Mouse (Mus musculus): Measurements from ENCODE around the gene Olfr736. TPM values are rescaled to one million over a fixed set of nuclear protein-coding genes. Genes with fewer than 3 reads are reported as not detected.

The Olfr736 gene
- polyA plus RNA-seq (2012; fragmentation: generic; extraction: Trizol), result not detected

DNA sequence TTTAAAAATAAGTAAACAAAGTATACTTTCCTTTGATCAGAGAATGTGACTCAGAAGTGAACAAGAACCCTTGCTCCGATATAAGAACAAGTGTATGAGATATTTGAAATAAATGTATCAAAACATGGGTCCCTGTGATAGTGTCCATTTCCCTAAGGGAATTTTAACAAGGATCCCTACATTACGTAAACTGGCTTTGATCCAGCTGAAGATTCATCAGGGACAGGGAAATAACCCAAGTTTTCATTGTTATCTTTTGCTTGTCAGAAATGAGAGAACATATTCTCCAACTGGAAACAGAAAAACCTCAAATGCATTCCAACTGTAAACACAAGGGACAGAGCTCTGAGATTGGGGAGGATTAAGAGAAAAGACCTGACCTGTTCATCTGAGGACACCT is at the start of gene Olfr736:
Gene Olfr736, plus strand, starts transcription at position 301 of the 400 bp plus-strand sequence.
- Histone ChIP-seq H3ac (ENCODE audit: control insufficient read depth, insufficient read length) (no peak within 1 kb of the TSS), H3K4me2 (ENCODE audit: low read depth) (no peak within 1 kb of the TSS), H3K27me3 (ENCODE audit: control insufficient read depth, insufficient read depth, insufficient read length) (no peaks in the 10 kb centered on the region), H3K36me3 (ENCODE audit: control insufficient read depth, insufficient read depth) (no peaks in the 10 kb centered on the region), H3K79me2 (ENCODE audit: control insufficient read depth, insufficient read depth) (no peaks in the 10 kb centered on the region), H3K4me3 (no peak within 1 kb of the TSS)
- no peak for TF ChIP-seq POLR2AphosphoS2 (IDR thresholded peaks at IDR 0.05; ENCODE audit: insufficient read length, low read depth)
- no peak for TF ChIP-seq TCF3 (IDR thresholded peaks at IDR 0.05; ENCODE audit: insufficient read length, low read depth)
- TF ChIP-seq POLR2A (IDR thresholded peaks at IDR 0.05; ENCODE audit: insufficient read length, low read depth), result no peak
- TF ChIP-seq USF1 (IDR thresholded peaks at IDR 0.05; ENCODE audit: low read depth), result no peak
- TF ChIP-seq SRF (IDR thresholded peaks at IDR 0.05; ENCODE audit: control insufficient read depth, insufficient read length, low read depth), result no peak
- TF ChIP-seq MYOD1 (IDR thresholded peaks at IDR 0.05; ENCODE audit: control insufficient read depth in 1 of 3, insufficient read length in 2 of 3, low read depth in 2 of 3), result no peak
- no peak for TF ChIP-seq MAX (IDR thresholded peaks at IDR 0.05; ENCODE audit: low read depth)
- TF ChIP-seq REST (IDR thresholded peaks at IDR 0.05; ENCODE audit: insufficient read depth, insufficient read length), result no peak

- Histone ChIP-seq H3K27me3 (ENCODE audit: control insufficient read depth, insufficient read depth, insufficient read length) (no peaks in the 10 kb centered on the region), H3ac (ENCODE audit: control insufficient read depth, insufficient read length) (no peak within 1 kb of the TSS), H3K36me3 (ENCODE audit: control insufficient read depth, insufficient read depth) (no peaks in the 10 kb centered on the region), H3K79me2 (ENCODE audit: control insufficient read depth, insufficient read depth) (no peaks in the 10 kb centered on the region), H3K4me3 (no peak within 1 kb of the TSS), H3K4me2 (ENCODE audit: low read depth) (no peak within 1 kb of the TSS)
- TF ChIP-seq CEBPB (IDR thresholded peaks at IDR 0.05; ENCODE audit: insufficient read depth, poor library complexity, severe bottlenecking), result no peak
- no peak for TF ChIP-seq USF1 (IDR thresholded peaks at IDR 0.05; ENCODE audit: low read depth)
- TF ChIP-seq MYOG (IDR thresholded peaks at IDR 0.05; ENCODE audit: control insufficient read depth in 1 of 3, insufficient read depth in 1 of 3, insufficient read length in 2 of 3, low read depth in 2 of 3), result no peak
- no peak for TF ChIP-seq SRF (IDR thresholded peaks at IDR 0.05; ENCODE audit: control insufficient read depth, insufficient read length, low read depth)
- no peak for TF ChIP-seq MYOD1 (IDR thresholded peaks at IDR 0.05; ENCODE audit: control insufficient read depth in 1 of 3, insufficient read length in 2 of 3, low read depth in 2 of 3)
- TF ChIP-seq E2F4 (IDR thresholded peaks at IDR 0.05; ENCODE audit: insufficient read depth), result no peak
- TF ChIP-seq MAX (IDR thresholded peaks at IDR 0.05; ENCODE audit: low read depth), result no peak
- no peak for TF ChIP-seq POLR2A (IDR thresholded peaks at IDR 0.05; ENCODE audit: insufficient read length, low read depth)
- no peak for TF ChIP-seq POLR2AphosphoS2 (IDR thresholded peaks at IDR 0.05; ENCODE audit: insufficient read length, low read depth)
- no peak for TF ChIP-seq TCF3 (IDR thresholded peaks at IDR 0.05; ENCODE audit: insufficient read length, low read depth)
- no peak for TF ChIP-seq REST (IDR thresholded peaks at IDR 0.05; ENCODE audit: insufficient read depth, insufficient read length)
- TF ChIP-seq TCF12 (IDR thresholded peaks at IDR 0.05; ENCODE audit: insufficient read depth, poor library complexity, severe bottlenecking), result no peak
Measured at GRCm38 (mm10) chr14:50348796-50349195, 32.2 kb upstream of the Olfr736 start, which contains the start of gene Olfr735. Gene Olfr735, minus strand, starts transcription at chr14:50348872.

DNA sequence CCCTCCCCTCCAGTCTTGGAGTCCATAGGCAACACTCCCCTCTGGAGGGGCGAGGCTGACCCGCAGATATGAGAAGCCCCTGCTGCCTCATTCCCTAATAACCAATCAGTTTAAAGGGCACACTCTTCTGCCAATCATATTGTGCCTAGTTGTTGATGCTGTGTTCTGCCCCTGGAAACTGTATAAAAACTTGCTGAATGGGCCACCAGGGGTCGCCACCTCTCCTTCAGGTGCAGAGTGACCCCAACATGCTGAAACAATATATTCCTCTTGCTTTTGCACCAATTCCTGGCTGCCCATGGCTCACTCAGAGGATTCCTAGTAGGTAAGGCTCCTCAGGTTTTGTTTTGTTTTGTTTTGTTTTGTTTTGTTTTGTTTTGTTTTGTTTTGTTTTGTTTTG is 28.5 kb upstream of the Olfr736 start:
- H3K27me3 ChIP-seq (ENCODE audit: control insufficient read depth, insufficient read depth, insufficient read length), result no peaks in the 10 kb centered on the region
- H3K36me3 ChIP-seq (ENCODE audit: control insufficient read depth, insufficient read depth), result no peaks in the 10 kb centered on the region
- no peak overlapping the region for H3ac ChIP-seq (ENCODE audit: control insufficient read depth, insufficient read length)
- no peaks in the 10 kb centered on the region for H3K79me2 ChIP-seq (ENCODE audit: control insufficient read depth, insufficient read depth)
- TF ChIP-seq CEBPB (IDR thresholded peaks at IDR 0.05; ENCODE audit: insufficient read depth, poor library complexity, severe bottlenecking) (no peak), MAX (IDR thresholded peaks at IDR 0.05; ENCODE audit: low read depth) (no peak), SRF (IDR thresholded peaks at IDR 0.05; ENCODE audit: control insufficient read depth, insufficient read length, low read depth) (no peak), TCF3 (IDR thresholded peaks at IDR 0.05; ENCODE audit: insufficient read length, low read depth) (no peak), TCF12 (IDR thresholded peaks at IDR 0.05; ENCODE audit: insufficient read depth, poor library complexity, severe bottlenecking) (no peak), POLR2A (IDR thresholded peaks at IDR 0.05; ENCODE audit: insufficient read length, low read depth) (no peak), MYOD1 (IDR thresholded peaks at IDR 0.05; ENCODE audit: control insufficient read depth in 1 of 3, insufficient read length in 2 of 3, low read depth in 2 of 3) (no peak), E2F4 (IDR thresholded peaks at IDR 0.05; ENCODE audit: insufficient read depth) (no peak), REST (IDR thresholded peaks at IDR 0.05; ENCODE audit: insufficient read depth, insufficient read length) (no peak), POLR2AphosphoS2 (IDR thresholded peaks at IDR 0.05; ENCODE audit: insufficient read length, low read depth) (no peak), USF1 (IDR thresholded peaks at IDR 0.05; ENCODE audit: low read depth) (no peak), MYOG (IDR thresholded peaks at IDR 0.05; ENCODE audit: control insufficient read depth in 1 of 3, insufficient read depth in 1 of 3, insufficient read length in 2 of 3, low read depth in 2 of 3) (no peak)
- no peak overlapping the region for H3K4me2 ChIP-seq (ENCODE audit: low read depth)
- no peak overlapping the region for H3K4me3 ChIP-seq

- no peak overlapping the region for H3ac ChIP-seq (ENCODE audit: control insufficient read depth, insufficient read length)
- no peaks in the 10 kb centered on the region for H3K79me2 ChIP-seq (ENCODE audit: control insufficient read depth, insufficient read depth)
- H3K4me2 ChIP-seq (ENCODE audit: low read depth), result no peak overlapping the region
- no peaks in the 10 kb centered on the region for H3K36me3 ChIP-seq (ENCODE audit: control insufficient read depth, insufficient read depth)
- TF ChIP-seq USF1 (IDR thresholded peaks at IDR 0.05; ENCODE audit: low read depth) (no peak), POLR2A (IDR thresholded peaks at IDR 0.05; ENCODE audit: insufficient read length, low read depth) (no peak), SRF (IDR thresholded peaks at IDR 0.05; ENCODE audit: control insufficient read depth, insufficient read length, low read depth) (no peak), TCF12 (IDR thresholded peaks at IDR 0.05; ENCODE audit: insufficient read depth, poor library complexity, severe bottlenecking) (no peak), E2F4 (IDR thresholded peaks at IDR 0.05; ENCODE audit: insufficient read depth) (no peak), MYOG (IDR thresholded peaks at IDR 0.05; ENCODE audit: control insufficient read depth in 1 of 3, insufficient read depth in 1 of 3, insufficient read length in 2 of 3, low read depth in 2 of 3) (no peak), TCF3 (IDR thresholded peaks at IDR 0.05; ENCODE audit: insufficient read length, low read depth) (no peak), MYOD1 (IDR thresholded peaks at IDR 0.05; ENCODE audit: control insufficient read depth in 1 of 3, insufficient read length in 2 of 3, low read depth in 2 of 3) (no peak), CEBPB (IDR thresholded peaks at IDR 0.05; ENCODE audit: insufficient read depth, poor library complexity, severe bottlenecking) (no peak), POLR2AphosphoS2 (IDR thresholded peaks at IDR 0.05; ENCODE audit: insufficient read length, low read depth) (no peak), REST (IDR thresholded peaks at IDR 0.05; ENCODE audit: insufficient read depth, insufficient read length) (no peak), MAX (IDR thresholded peaks at IDR 0.05; ENCODE audit: low read depth) (no peak)
- no peak overlapping the region for H3K4me3 ChIP-seq
- no peaks in the 10 kb centered on the region for H3K27me3 ChIP-seq (ENCODE audit: control insufficient read depth, insufficient read depth, insufficient read length)
Measured at GRCm38 (mm10) chr14:50356725-50357124, 24.2 kb upstream of the Olfr736 start.

Data from myocyte (in vitro differentiated cells).